Comparison of ENCODE assay signal across 8 mouse cellular contexts in genomic region chr2:45114596-45114995, GRCm38 (mm10). TPM values are rescaled to one million over a fixed set of nuclear protein-coding genes. Genes with fewer than 3 reads are reported as not detected.
DNase-seq lines count a peak whose midpoint lies in the region; ATAC-seq and TF ChIP-seq lines count a peak whose summit lies in the region.

No protein-coding gene starts in this region.

- H3K9me3 ChIP-seq in heart, postnatal 0 days (replicated peaks; ENCODE audit: control insufficient read depth, low read length): no peaks in the 10 kb centered on the region
- no peaks in the 10 kb centered on the region for H3K9me3 ChIP-seq in midbrain, embryonic 14.5 days (ENCODE audit: control insufficient read depth, low read length)

- TF ChIP-seq CTCF in kidney, adult 2 months (conservative IDR thresholded peaks at IDR 0.05; ENCODE audit: insufficient read depth, insufficient read length, low read depth, low read length): no peak
- TF ChIP-seq CTCF in heart, postnatal 0 days (IDR thresholded peaks at IDR 0.05; ENCODE audit: low read depth): no peak

- 70% methylated on average over 2 of the region's 2 CpGs for WGBS in kidney, adult 2 months
- 65% methylated on average over 2 of the region's 2 CpGs for WGBS in heart, postnatal 0 days
- 11% methylated on average over 2 of the region's 2 CpGs for WGBS in midbrain, embryonic 14.5 days

- peak; percentile 16 for DNase-seq in kidney, adult 2 months
- no peak for DNase-seq in kidney, adult 9 months
- peak; percentile 52 for DNase-seq in adipocyte (ENCODE audit: low spot score)
- no peak for DNase-seq in heart, postnatal 0 days (ENCODE audit: low spot score)
- DNase-seq in midbrain, embryonic 14.5 days: peak; percentile 57
- no peak for DNase-seq in yolk sac, embryonic 10.5 days (ENCODE audit: low spot score)
- no peak for DNase-seq in thymus, postnatal 14 days
- no peak for DNase-seq in testis, postnatal 10 days (ENCODE audit: low spot score)

- H3K4me1 ChIP-seq in kidney, adult 2 months (ENCODE audit: control insufficient read depth, insufficient read depth, low read length): no peaks in the 10 kb centered on the region
- H3K4me1 ChIP-seq in heart, postnatal 0 days (ENCODE audit: control insufficient read depth, insufficient read depth): no peaks in the 10 kb centered on the region
- peaks cover 24% of the 10 kb centered on the region for H3K4me1 ChIP-seq in midbrain, embryonic 14.5 days (ENCODE audit: control insufficient read depth, insufficient read depth, low read length)

- H3K4me3 ChIP-seq in kidney, adult 2 months (ENCODE audit: insufficient read depth, low read depth, low read length): no peak overlapping the region
- H3K4me3 ChIP-seq in heart, postnatal 0 days (ENCODE audit: low read depth, low read length): no peak overlapping the region
- H3K4me3 ChIP-seq in midbrain, embryonic 14.5 days (replicated peaks; ENCODE audit: low read depth, low read length): no peak overlapping the region

- TF ChIP-seq EP300 in heart, postnatal 0 days (IDR thresholded peaks at IDR 0.05; ENCODE audit: low read depth): no peak

- ATAC-seq in heart, postnatal 0 days (ENCODE audit: insufficient read depth, low read depth): no peak
- no peak for ATAC-seq in midbrain, embryonic 14.5 days (ENCODE audit: low FRiP score, low TSS enrichment)

- no peak for TF ChIP-seq POLR2A in kidney, adult 2 months (IDR thresholded peaks at IDR 0.05; ENCODE audit: low read depth, low read length)

- no peaks in the 10 kb centered on the region; the same call in 1 of the 2 replicates for H3K27me3 ChIP-seq in kidney, adult 2 months (replicated peaks; ENCODE audit: control insufficient read depth, insufficient read depth, low read length)
- H3K27me3 ChIP-seq in heart, postnatal 0 days (ENCODE audit: control insufficient read depth, insufficient read depth, low read length): no peaks in the 10 kb centered on the region
- no peaks in the 10 kb centered on the region for H3K27me3 ChIP-seq in midbrain, embryonic 14.5 days (ENCODE audit: control insufficient read depth, insufficient read depth, low read length)

- no peak overlapping the region for H3K9ac ChIP-seq in heart, postnatal 0 days (replicated peaks; ENCODE audit: low read depth, low read length)
- no peak overlapping the region; the same call in 1 of the 2 replicates for H3K9ac ChIP-seq in midbrain, embryonic 14.5 days (replicated peaks; ENCODE audit: low read length)

- no peak overlapping the region for H3K4me2 ChIP-seq in heart, postnatal 0 days (ENCODE audit: low read depth, low read length)
- peak overlapping the region; percentile 80 for H3K4me2 ChIP-seq in midbrain, embryonic 14.5 days (ENCODE audit: low read length)

- H3K36me3 ChIP-seq in kidney, adult 2 months (ENCODE audit: control insufficient read depth, insufficient read depth, low read length): no peaks in the 10 kb centered on the region; the same call in 1 of the 2 replicates
- H3K36me3 ChIP-seq in heart, postnatal 0 days (replicated peaks; ENCODE audit: control insufficient read depth, insufficient read depth, low read length): no peaks in the 10 kb centered on the region
- H3K36me3 ChIP-seq in midbrain, embryonic 14.5 days (ENCODE audit: control insufficient read depth, insufficient read depth, low read length): no peaks in the 10 kb centered on the region

- H3K27ac ChIP-seq in kidney, adult 2 months (ENCODE audit: insufficient read depth, low read depth, low read length): peak overlapping the region; percentile 77
- peak overlapping the region; percentile 8; the same call in 1 of the 2 replicates for H3K27ac ChIP-seq in heart, postnatal 0 days (ENCODE audit: low read depth)
- H3K27ac ChIP-seq in midbrain, embryonic 14.5 days (replicated peaks; ENCODE audit: low read depth, low read length): peak overlapping the region; percentile 28; the same call in 1 of the 2 replicates

RNA-seq across cellular contexts. Expression of gene Zeb2, which starts 2.6 kb away (rescaled TPM):
- polyA plus RNA-seq in kidney, adult 2 months (2012; rRNA removed): 22.7 and 25.6 TPM in 2 replicates
- 36.4 and 41.2 TPM in 2 replicates for total RNA-seq in heart, postnatal 0 days (2014; rRNA removed; ENCODE audit: low replicate concordance)
- polyA plus RNA-seq in heart, postnatal 0 days (2015; fragmentation: Nextera tagmentation; extraction: Ambion mirVana): 13.4 and 13.6 TPM in 2 replicates
- polyA plus RNA-seq in midbrain, embryonic 14.5 days (2014; fragmentation: Nextera tagmentation; extraction: Ambion mirVana): 25.5 and 32.3 TPM in 2 replicates

Comparison
In these comparisons a context has a peak if more than half of its experiments do, and no peak if none do; other contexts are left out.
1. DNase-seq: peak in kidney, adult 2 months (single experiment), adipocyte (single experiment) and midbrain, embryonic 14.5 days (single experiment); none in kidney, adult 9 months (single experiment), heart, postnatal 0 days (single experiment), yolk sac, embryonic 10.5 days (single experiment), thymus, postnatal 14 days (single experiment) and testis, postnatal 10 days (single experiment).
2. H3K27ac ChIP-seq: peak in every context shown above with its lines; median percentile 77 in kidney, adult 2 months; 28 in midbrain, embryonic 14.5 days; 8 in heart, postnatal 0 days.